Comparison of ENCODE assay signal across 22 mouse cellular contexts in genomic region chr5:142956956-142957703, GRCm38 (mm10). TPM values are rescaled to one million over a fixed set of nuclear protein-coding genes. Genes with fewer than 3 reads are reported as not detected.
"Had no signal": no experiment of that assay in that cellular context is flagged by ENCODE, and none has a peak within 500 bp of the region (broad histone marks: within the 10 kb centered on the region; RNA-seq: fewer than 3 reads in every experiment).

No protein-coding gene starts in this region.

- H3K27ac ChIP-seq: liver, embryonic 13.5 days; liver, embryonic 15.5 days; lung, embryonic 15.5 days; macrophage; midbrain, embryonic 10.5 days; midbrain, embryonic 12.5 days; neural tube, embryonic 13.5 days had no signal

- H3K4me3 ChIP-seq: liver, embryonic 13.5 days; liver, embryonic 15.5 days; lung, embryonic 15.5 days; megakaryocyte, embryonic 14.5 days; midbrain, embryonic 10.5 days; midbrain, embryonic 12.5 days; myocyte; neural tube, embryonic 13.5 days had no signal

- H3K27me3 ChIP-seq: lung, embryonic 15.5 days; neural tube, embryonic 13.5 days had no signal

- DNase-seq: liver, embryonic 13.5 days; liver, postnatal 0 days; lung, adult 2 months; lung, postnatal 14 days; lung, postnatal 36 days; midbrain, embryonic 14.5 days; retina, postnatal 1 day; right cerebral cortex, adult 18-20 months; right cerebral cortex, postnatal 25 days; right cerebral cortex, postnatal 4 days; thymus, adult 18-20 months; thymus, postnatal 25 days; thymus, postnatal 4 days had no signal

- H3K9ac ChIP-seq: liver, embryonic 13.5 days; liver, embryonic 15.5 days; liver, postnatal 0 days; lung, embryonic 15.5 days; midbrain, embryonic 12.5 days; neural tube, embryonic 13.5 days had no signal

- H3K9me3 ChIP-seq: liver, embryonic 13.5 days; liver, embryonic 15.5 days; lung, embryonic 15.5 days; midbrain, embryonic 10.5 days; midbrain, embryonic 12.5 days; neural tube, embryonic 13.5 days had no signal

- H3K36me3 ChIP-seq: liver, embryonic 13.5 days; liver, embryonic 15.5 days; lung, embryonic 15.5 days; midbrain, embryonic 10.5 days; midbrain, embryonic 12.5 days; neural tube, embryonic 13.5 days had no signal

RNA-seq across cellular contexts. Expression of gene Fscn1, which starts 3.0 kb away (rescaled TPM):
- total RNA-seq: neutrophil, adult 5-6 weeks had no signal
